Mouse (Mus musculus) heart, adult 2 months (tissue): ENCODE results near the gene Rilpl1. TPM values are rescaled to one million over a fixed set of nuclear protein-coding genes. Genes with fewer than 3 reads are reported as not detected.
"Not testable (repeated sequence)": the region's sequence is repeated elsewhere in the genome, so short reads cannot be mapped to it uniquely, and the experiment has no call there.

Source experiments
- DNase-seq, 2 experiments: peaks; one replicate each; pipeline ENCODE4 v3.0.0; 2021
- H3K27ac ChIP-seq: fragments of 200-600 bp; 2 replicates; pipeline ENCODE4 v1.8.1; 2022
- H3K27me3 ChIP-seq: fragments of 200-500 bp; 2 replicates; pipeline ENCODE4 v1.6.1; 2012; ENCODE audit warnings: mild to moderate bottlenecking, low read length, inconsistent platforms, mixed read lengths; ENCODE audit not compliant: control insufficient read depth, insufficient read depth
- H3K36me3 ChIP-seq: fragments of 200-500 bp; 2 replicates; pipeline ENCODE4 v1.6.1; 2012; ENCODE audit warnings: low read length, inconsistent platforms; ENCODE audit not compliant: control insufficient read depth, insufficient read depth
- H3K4me1 ChIP-seq: fragments of 200-500 bp; 2 replicates; pipeline ENCODE4 v1.6.1; 2011; ENCODE audit warnings: low read length; ENCODE audit not compliant: control insufficient read depth, insufficient read depth
- H3K4me3 ChIP-seq: fragments of 200-600 bp; 2 replicates; pipeline ENCODE4 v1.8.1; 2022
- H3K79me2 ChIP-seq: fragments of 200-500 bp; replicated peaks from 2 replicates; pipeline ENCODE4 v1.6.1; 2012; ENCODE audit warnings: mild to moderate bottlenecking, inconsistent platforms, low read length, moderate library complexity, mixed read lengths; ENCODE audit not compliant: control insufficient read depth, insufficient read depth
- H3K9ac ChIP-seq: fragments of 200-500 bp; 2 replicates; pipeline ENCODE4 v1.6.1; 2012; ENCODE audit warnings: low read depth, mild to moderate bottlenecking, control low read depth, inconsistent platforms, low read length, mixed read lengths
- CTCF ChIP-seq: fragments of 200-600 bp; IDR thresholded peaks from 2 replicates; pipeline ENCODE4 v1.8.1; 2022; ENCODE audit warnings: antibody characterized with exemption, mild to moderate bottlenecking, moderate library complexity
- EP300 ChIP-seq: fragments of 200-500 bp; IDR thresholded peaks from 2 replicates; pipeline ENCODE4 v1.6.1; 2011; ENCODE audit warnings: low read depth, low read length, control low read depth; ENCODE audit not compliant: insufficient read depth
- POLR2A ChIP-seq: fragments of 200-500 bp; IDR thresholded peaks from 2 replicates; pipeline ENCODE4 v1.6.1; 2011; ENCODE audit warnings: mild to moderate bottlenecking, low read depth, low read length, control low read depth; ENCODE audit not compliant: insufficient read depth
- WGBS: fragments of 180-500 bp; shearing (Covaris S2); methylation state at CpG from one replicate; pipeline ENCODE4 v1.1.7; 2018; 5-methylcytosine and 5-hydroxymethylcytosine counted together
- intact Hi-C: fragments of 180-260 bp; cut with DNase I; formaldehyde crosslinking; loops from one replicate; pipeline ENCODE4 v1.15.1; 2025
- polyA plus RNA-seq: library from polyadenylated mRNA; depleted of rRNA; stranded (reverse); fragments of >200 nt; gene quantifications from 2 replicates; pipeline ENCODE4 v1.2.3, GENCODE M21; 2012
- total RNA-seq, 2 experiments: library from RNA; stranded (reverse); gene quantifications; 2 replicates each; pipeline ENCODE4 v1.2.3; 2021

Rilpl1 gene
- total and polyA plus RNA-seq, 3 experiments, result 166 to 251 (median 189) TPM

DNA sequence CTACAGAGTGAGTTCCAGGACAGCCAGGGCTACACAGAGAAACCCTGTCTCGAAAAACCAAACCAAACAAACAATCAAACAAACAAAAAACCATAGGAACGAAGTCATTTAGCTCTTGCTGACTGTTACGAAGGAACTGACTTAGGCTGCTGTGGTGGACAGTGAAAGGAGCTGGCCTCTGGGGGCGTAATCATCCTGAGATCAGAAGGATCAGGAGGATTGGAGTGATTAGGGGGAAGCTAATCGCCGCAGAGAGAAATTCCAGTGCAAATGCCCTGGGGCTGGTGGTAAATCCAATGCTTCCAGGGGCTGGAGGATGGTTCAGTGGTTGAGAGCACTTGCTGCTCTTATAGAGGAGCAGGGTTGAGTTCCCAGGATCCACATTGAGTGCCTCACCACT, 22.4 kb upstream of the Rilpl1 start:
- TF ChIP-seq POLR2A (no peak), CTCF (no peak), EP300 (no peak)
- WGBS, result 70% methylated on average over 6 of the region's 6 CpGs
- Histone ChIP-seq H3K36me3 (no peaks in the 10 kb centered on the region; the same call in 1 of the 2 replicates), H3K79me2 (no peaks in the 10 kb centered on the region), H3K9ac (no peak overlapping the region), H3K27ac (no peak overlapping the region), H3K27me3 (no peaks in the 10 kb centered on the region), H3K4me1 (peaks cover 2% of the 10 kb centered on the region), H3K4me3 (no peak overlapping the region)
- DNase-seq, result no peak
- intact Hi-C loops, result no loop called here

DNA sequence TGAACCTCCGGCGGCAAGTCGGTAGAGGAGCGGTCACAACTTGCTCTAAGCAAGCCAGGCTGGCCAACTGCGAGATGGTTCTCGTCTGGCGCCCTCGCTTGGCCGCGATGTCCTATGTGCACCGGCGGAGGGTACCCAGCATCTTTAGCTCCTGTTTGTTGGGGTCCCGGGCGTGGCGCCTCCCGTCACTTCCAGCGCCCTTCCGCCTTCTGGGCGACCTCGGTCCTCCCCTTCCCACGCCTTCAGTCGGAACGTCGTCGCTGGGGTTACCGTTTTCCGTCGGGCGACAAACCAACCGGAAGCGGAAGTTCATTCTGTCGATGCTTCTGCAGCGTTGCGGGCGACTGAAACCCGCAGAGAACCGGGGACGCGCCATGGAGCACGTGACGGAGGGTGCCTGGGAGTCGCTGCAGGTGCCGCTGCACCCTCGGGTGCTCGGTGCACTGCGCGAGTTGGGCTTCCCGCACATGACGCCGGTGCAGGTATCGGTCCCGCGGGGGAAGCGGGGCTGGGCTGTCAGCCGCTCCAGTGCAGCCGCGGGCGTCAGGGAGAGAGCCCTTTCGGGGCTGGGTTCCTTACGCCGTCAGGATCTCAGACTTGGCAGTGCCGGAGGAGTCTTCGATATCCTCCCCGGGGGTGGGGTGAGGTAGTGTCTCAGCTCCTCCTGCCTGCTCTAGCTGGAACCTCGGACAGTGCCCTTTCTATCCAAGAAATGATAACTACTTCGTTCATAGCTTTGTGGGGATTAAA, 21.5 kb upstream of the Rilpl1 start, which contains the start of gene Ddx55:
Ddx55 (plus strand) TSS at position 307 of the 750 bp plus-strand sequence.
- intact Hi-C loops, result loop anchor here (1.0 kb wide), 1 partner anchor 12 kb away; the partner anchor contains the start of gene Tmed2
- peak; percentile 92 for DNase-seq
- under 1% methylated on average over 66 of the region's 66 CpGs for WGBS

DNA sequence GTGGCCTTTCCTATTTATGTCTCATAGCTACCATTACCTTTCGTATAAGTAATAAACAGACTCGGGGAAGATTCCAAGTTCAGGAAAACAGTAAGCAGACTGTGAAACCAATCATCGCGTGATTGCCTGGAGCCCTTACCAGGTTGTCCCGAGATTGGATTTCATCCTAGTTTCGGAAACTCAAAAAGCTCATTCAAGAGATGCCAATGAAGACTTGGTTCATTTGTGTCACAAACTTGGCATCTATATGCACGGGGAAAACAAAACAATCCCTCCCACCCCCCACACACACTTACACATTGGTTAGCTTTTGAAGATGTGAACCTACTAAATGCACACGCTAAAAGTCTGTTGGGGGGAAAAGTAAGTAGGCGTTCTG, 20.9 kb upstream of the Rilpl1 start:
- H3K79me2 ChIP-seq, result no peaks in the 10 kb centered on the region
- TF ChIP-seq CTCF (no peak), EP300 (no peak), POLR2A (no peak)
- peak overlapping the region; percentile 84 for H3K27ac ChIP-seq
- H3K36me3 ChIP-seq, result peaks cover 3% of the 10 kb centered on the region
- peak overlapping the region; percentile 58 for H3K4me3 ChIP-seq
- peaks cover 2% of the 10 kb centered on the region for H3K4me1 ChIP-seq
- peak overlapping the region; percentile 93 for H3K9ac ChIP-seq
- under 1% methylated on average over 9 of the region's 9 CpGs for WGBS
- no peak for DNase-seq
- intact Hi-C loops, result loop anchor here (1.0 kb wide), 1 partner anchor 12 kb away; the partner anchor contains the start of gene Tmed2
- H3K27me3 ChIP-seq, result no peaks in the 10 kb centered on the region

More for the DNA sequence above, 21.5 kb upstream of the Rilpl1 start, which contains the start of gene Ddx55:
- Histone ChIP-seq H3K9ac (peak within 1 kb of the TSS; percentile 93), H3K79me2 (no peaks in the 10 kb centered on the region), H3K4me3 (peak within 1 kb of the TSS; percentile 58), H3K36me3 (peaks cover under 1% of the 10 kb centered on the region), H3K27me3 (no peaks in the 10 kb centered on the region), H3K4me1 (peaks cover 2% of the 10 kb centered on the region), H3K27ac (peak within 1 kb of the TSS; percentile 84)
- TF ChIP-seq EP300 (peak; percentile 78; the same call in 1 of the 2 replicates), POLR2A (peak; percentile 86), CTCF (peak; percentile 27; the same call in 1 of the 2 replicates)

DNA sequence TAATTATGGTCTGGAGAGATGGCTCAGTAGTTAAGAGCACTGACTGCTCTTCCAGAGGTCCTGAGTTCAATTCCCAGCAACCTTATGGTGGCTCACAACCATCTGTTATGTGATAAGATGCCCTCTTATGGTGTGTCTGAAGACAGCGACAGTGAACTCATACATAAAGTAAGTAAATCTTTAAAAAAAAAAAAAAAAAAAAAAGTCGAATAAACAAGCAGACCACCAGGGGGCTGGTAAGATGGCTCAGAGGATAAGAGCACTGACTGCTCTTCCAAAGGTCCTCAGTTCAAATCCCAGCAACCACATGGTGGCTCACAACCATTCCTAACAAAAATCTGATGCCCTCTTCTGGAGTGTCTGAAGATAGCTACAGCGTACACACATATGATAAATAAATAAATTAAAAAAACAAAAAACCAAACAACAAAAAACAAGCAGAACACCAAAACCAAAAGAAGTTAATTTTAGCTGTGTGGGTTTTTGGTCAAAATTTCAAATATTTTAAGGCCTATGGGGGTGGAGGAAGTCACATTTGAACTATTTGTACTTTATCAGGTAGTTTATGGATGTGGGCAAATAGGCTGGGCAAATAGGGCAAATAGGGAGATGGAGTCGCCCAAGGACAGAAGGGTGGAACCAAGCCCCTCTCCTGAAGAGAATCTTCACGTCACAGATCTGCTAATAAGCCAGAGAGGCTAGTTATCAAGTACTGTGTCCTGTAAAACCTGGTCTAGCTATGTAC, 20.3 kb upstream of the Rilpl1 start:
- H3K27ac ChIP-seq, result peak overlapping the region; percentile 84
- peak overlapping the region; percentile 58 for H3K4me3 ChIP-seq
- not testable (repeated sequence) for H3K79me2 ChIP-seq, H3K27me3 ChIP-seq, DNase-seq, H3K9ac ChIP-seq, H3K4me1 ChIP-seq, H3K36me3 ChIP-seq
- 36% methylated on average over 5 of the region's 5 CpGs for WGBS
- peak; percentile 39 for TF ChIP-seq CTCF
- intact Hi-C loops, result loop anchor here (1.0 kb wide), 1 partner anchor 11 kb away; the partner anchor contains the start of gene Tmed2

DNA sequence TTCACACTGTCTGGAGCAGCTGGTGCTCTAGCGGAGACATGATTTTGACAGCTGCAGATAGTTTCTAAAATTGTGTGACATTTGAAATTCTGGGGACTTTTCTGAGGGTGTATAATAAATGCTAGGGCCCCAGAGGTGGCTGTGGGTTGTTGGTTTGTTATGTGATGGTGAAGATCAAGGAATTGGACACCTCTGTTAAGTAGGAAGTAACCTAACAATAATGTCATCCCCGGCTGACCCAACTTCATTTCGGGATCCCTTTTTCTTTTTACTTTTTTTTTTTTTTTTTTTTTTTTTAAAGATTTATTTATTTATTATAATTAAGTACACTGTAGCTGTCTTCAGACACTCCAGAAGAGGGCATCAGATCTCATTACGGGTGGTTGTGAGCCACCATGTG, 19.5 kb upstream of the Rilpl1 start:
- DNase-seq, H3K79me2 ChIP-seq, intact Hi-C loops, H3K36me3 ChIP-seq, H3K4me3 ChIP-seq, H3K4me1 ChIP-seq, H3K27me3 ChIP-seq, H3K9ac ChIP-seq, H3K27ac ChIP-seq: not testable (repeated sequence)
- 80% methylated on average over 4 of the region's 4 CpGs for WGBS

DNA sequence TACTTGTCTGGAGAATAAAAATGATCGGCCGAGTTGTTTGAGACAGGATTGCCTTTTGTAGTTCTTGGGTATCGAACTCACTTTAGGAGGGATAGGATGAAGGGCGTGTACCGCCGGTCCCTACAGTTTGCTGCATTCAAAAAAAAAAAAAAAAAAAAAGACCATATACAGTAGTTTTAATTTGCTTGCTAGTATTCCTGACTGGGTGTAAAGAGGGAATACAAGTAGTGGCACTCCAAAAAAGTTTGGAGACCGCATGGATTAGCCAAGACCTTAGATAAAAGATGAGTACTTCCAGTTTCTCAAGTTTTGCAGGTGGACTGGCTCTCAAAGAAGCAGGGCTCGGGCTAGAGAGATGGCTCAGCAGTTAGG, 10.4 kb upstream of the Rilpl1 start:
- Histone ChIP-seq H3K27me3 (no peaks in the 10 kb centered on the region), H3K9ac (peak overlapping the region; percentile 80), H3K36me3 (peaks cover 16% of the 10 kb centered on the region), H3K79me2 (peaks cover 4% of the 10 kb centered on the region; the same call in 1 of the 2 replicates), H3K27ac (peak overlapping the region; percentile 88), H3K4me1 (peaks cover 6% of the 10 kb centered on the region), H3K4me3 (peak overlapping the region; percentile 81)
- intact Hi-C loops, result loop anchor here (10.0 kb wide), 1 partner anchor 427 kb away; the partner anchor contains the start of genes Arl6ip4 and Ogfod2
- no peak for TF ChIP-seq POLR2A
- TF ChIP-seq CTCF, result no peak
- TF ChIP-seq EP300, result no peak
- DNase-seq, result no peak
- WGBS, result 5% methylated on average over 8 of the region's 8 CpGs
